Mouse (Mus musculus) erythroblast, embryonic 14.5 days (primary cell): ENCODE measurements around the gene Hpn.

Source experiments
- GATA1 ChIP-seq: IDR thresholded peaks from 2 replicates; pipeline ENCODE4 v1.6.1; 2012; ENCODE audit warnings: low read length, inconsistent platforms, mixed read lengths
- TAL1 ChIP-seq: IDR thresholded peaks from 3 replicates; pipeline ENCODE4 v1.6.1; 2012; ENCODE audit warnings: low read length, inconsistent platforms, mixed read lengths

- TF ChIP-seq GATA1, result no peak
- no peak for TF ChIP-seq TAL1
These were observed 5.3 kb downstream of the Hpn start for GRCm38 (mm10) chr7:31109796-31110195.
